ENCODE assay signal across 8 mouse cellular contexts in genomic region chr8:26961251-26962063, GRCm38 (mm10). TPM values are rescaled to one million over a fixed set of nuclear protein-coding genes. Genes with fewer than 3 reads are reported as not detected.
DNase-seq lines count a peak whose midpoint lies in the region; ATAC-seq and TF ChIP-seq lines count a peak whose summit lies in the region.

No protein-coding gene starts in this region.

- H3K4me3 ChIP-seq in lung, embryonic 16.5 days (ENCODE audit: low read length): no peak overlapping the region
- no peak overlapping the region for H3K4me3 ChIP-seq in lung, adult 2 months (replicated peaks; ENCODE audit: extremely low read depth, low read depth, low read length)
- H3K4me3 ChIP-seq in hindbrain, embryonic 12.5 days: no peak overlapping the region
- H3K4me3 ChIP-seq in midbrain, embryonic 10.5 days: peak overlapping the region; percentile 34; the same call in 1 of the 2 replicates

- DNase-seq in frontal cortex, postnatal 10 days (ENCODE audit: low spot score in 2 of 2): peak; percentile 51 to 66
- no peak for DNase-seq in frontal cortex, adult 2 months (ENCODE audit: extremely low spot score in 1 of 2, low spot score in 1 of 2)
- no peak for DNase-seq in lung, adult 2 months
- peak; percentile 79 for DNase-seq in midbrain, embryonic 10.5 days (ENCODE audit: low spot score)
- DNase-seq in testis, postnatal 10 days (ENCODE audit: low spot score): peak; percentile 71
- DNase-seq in thymus, postnatal 25 days: no peak

- 0 out of 2 replicates have a peak overlapping the region, but pooled peaks have one; percentile 17 for H3K9ac ChIP-seq in lung, embryonic 16.5 days (ENCODE audit: low read length)
- no peak overlapping the region; the same call in 1 of the 2 replicates for H3K9ac ChIP-seq in hindbrain, embryonic 12.5 days

- H3K27me3 ChIP-seq in lung, embryonic 16.5 days (ENCODE audit: control insufficient read depth, insufficient read depth, low read depth, low read length): no peaks in the 10 kb centered on the region; the same call in 1 of the 2 replicates
- H3K27me3 ChIP-seq in hindbrain, embryonic 12.5 days: peaks cover 79% of the 10 kb centered on the region
- peaks cover 93% of the 10 kb centered on the region for H3K27me3 ChIP-seq in midbrain, embryonic 10.5 days (ENCODE audit: low read depth, poor library complexity, severe bottlenecking)

- H3K9me3 ChIP-seq in lung, embryonic 16.5 days (ENCODE audit: control insufficient read depth, low read length): no peaks in the 10 kb centered on the region
- H3K9me3 ChIP-seq in hindbrain, embryonic 12.5 days (replicated peaks): no peaks in the 10 kb centered on the region
- H3K9me3 ChIP-seq in midbrain, embryonic 10.5 days (replicated peaks): 0 out of 2 replicates have a peak, but pooled peaks cover 5% of the 10 kb centered on the region

- H3K4me1 ChIP-seq in lung, embryonic 16.5 days (replicated peaks; ENCODE audit: control insufficient read depth, insufficient read depth, low read length): peaks cover 13% of the 10 kb centered on the region
- peaks cover 2% of the 10 kb centered on the region for H3K4me1 ChIP-seq in lung, adult 2 months (ENCODE audit: control insufficient read depth, insufficient read depth, low read length)
- peaks cover 24% of the 10 kb centered on the region for H3K4me1 ChIP-seq in hindbrain, embryonic 12.5 days
- peaks cover 33% of the 10 kb centered on the region for H3K4me1 ChIP-seq in midbrain, embryonic 10.5 days

- WGBS in lung, embryonic 16.5 days: 6% methylated on average over 15 of the region's 15 CpGs
- 20% methylated on average over 15 of the region's 15 CpGs for WGBS in lung, adult 2 months
- WGBS in hindbrain, embryonic 12.5 days: 5% methylated on average over 15 of the region's 15 CpGs
- 8% methylated on average over 15 of the region's 15 CpGs for WGBS in midbrain, embryonic 10.5 days

- peak overlapping the region; percentile 33 for H3K4me2 ChIP-seq in lung, embryonic 16.5 days (ENCODE audit: low read depth, low read length)
- H3K4me2 ChIP-seq in hindbrain, embryonic 12.5 days (replicated peaks): peak overlapping the region; percentile 41

- peak; percentile 87 for ATAC-seq in lung, embryonic 16.5 days (ENCODE audit: low read depth)
- peak; percentile 95 for ATAC-seq in hindbrain, embryonic 12.5 days (ENCODE audit: low FRiP score)

- H3K27ac ChIP-seq in lung, embryonic 16.5 days (ENCODE audit: low read length): peak overlapping the region; percentile 21
- peak overlapping the region; percentile 49; the same call in 1 of the 2 replicates for H3K27ac ChIP-seq in hindbrain, embryonic 12.5 days
- H3K27ac ChIP-seq in midbrain, embryonic 10.5 days (replicated peaks): peak overlapping the region; percentile 80

- TF ChIP-seq POLR2A in lung, adult 2 months (IDR thresholded peaks at IDR 0.05; ENCODE audit: borderline replicate concordance, extremely low read depth, low read depth, low read length): no peak

- TF ChIP-seq CTCF in lung, adult 2 months (IDR thresholded peaks at IDR 0.05; ENCODE audit: insufficient read depth, low read length): no peak

- H3K36me3 ChIP-seq in lung, embryonic 16.5 days (ENCODE audit: control insufficient read depth, insufficient read depth, low read length): no peaks in the 10 kb centered on the region
- H3K36me3 ChIP-seq in hindbrain, embryonic 12.5 days: no peaks in the 10 kb centered on the region
- H3K36me3 ChIP-seq in midbrain, embryonic 10.5 days: no peaks in the 10 kb centered on the region

RNA-seq across cellular contexts. Expression of gene Zfp703, which starts 15.7 kb away (rescaled TPM):
- polyA plus RNA-seq in frontal cortex, adult 2 months (2012; rRNA removed): 21.5 and 22.3 TPM in 2 replicates
- 8.8 and 9.1 TPM in 2 replicates for polyA plus RNA-seq in lung, embryonic 16.5 days (2015; fragmentation: Nextera tagmentation; extraction: Ambion mirVana)
- polyA plus RNA-seq in lung, adult 2 months (2012; rRNA removed): 50.2 and 58.9 TPM in 2 replicates
- polyA plus RNA-seq in hindbrain, embryonic 12.5 days (2016; fragmentation: Nextera tagmentation; extraction: Ambion mirVana): 34.9 and 40.1 TPM in 2 replicates
- 7.7 and 8.2 TPM in 2 replicates for polyA plus RNA-seq in midbrain, embryonic 10.5 days (2016; fragmentation: Nextera tagmentation; extraction: Ambion mirVana)

Comparison
In these comparisons a context has a peak if more than half of its experiments do, and no peak if none do; other contexts are left out.
1. DNase-seq: peak in frontal cortex, postnatal 10 days (2 of 2), midbrain, embryonic 10.5 days (single experiment) and testis, postnatal 10 days (single experiment); none in frontal cortex, adult 2 months (0 of 2), lung, adult 2 months (single experiment) and thymus, postnatal 25 days (single experiment).
2. H3K27ac ChIP-seq: peak in every context shown above with its lines; median percentile 80 in midbrain, embryonic 10.5 days; 49 in hindbrain, embryonic 12.5 days; 21 in lung, embryonic 16.5 days.